Mouse (Mus musculus): ENCODE data around the gene Rad50. TPM values are rescaled to one million over a fixed set of nuclear protein-coding genes. Genes with fewer than 3 reads are reported as not detected.
A peak's percentile ranks its signal among the peaks of the same experiment; 100 is the strongest.

Rad50 gene
- polyA plus RNA-seq, 1 experiment, result 2.7 TPM

- WGBS, result 65% methylated on average over 5 of the region's 5 CpGs
- no peaks in the 10 kb centered on the region for H3K36me3 ChIP-seq (ENCODE audit: control insufficient read depth, insufficient read depth, low read length)
- no peaks in the 10 kb centered on the region for H3K4me1 ChIP-seq (ENCODE audit: control insufficient read depth, insufficient read depth, insufficient read length, low read length)
- no peak overlapping the region for H3K4me3 ChIP-seq (ENCODE audit: low read depth, low read length)
- TF ChIP-seq CTCF (IDR thresholded peaks at IDR 0.05; ENCODE audit: extremely low read depth, insufficient read length, insufficient replicate concordance, low read depth, low read length) (peak; percentile 5; the same call in 1 of the 2 replicates), POLR2A (IDR thresholded peaks at IDR 0.05; ENCODE audit: low read depth, low read length) (no peak)
- H3K27ac ChIP-seq (ENCODE audit: insufficient read depth, low read depth, low read length), result no peak overlapping the region
- no peaks in the 10 kb centered on the region for H3K27me3 ChIP-seq (ENCODE audit: control insufficient read depth, insufficient read depth, low read length)
Observed at GRCm38 (mm10) chr11:53742353-53742752, 35.2 kb upstream of the Rad50 start.

GRCm38 (mm10) chr11:53737573-53737946 is 30.4 kb upstream of the Rad50 start:
- peak overlapping the region; percentile 35; the same call in 1 of the 2 replicates for H3K27ac ChIP-seq (ENCODE audit: insufficient read depth, low read depth, low read length)
- H3K4me3 ChIP-seq (ENCODE audit: low read depth, low read length), result no peak overlapping the region
- H3K27me3 ChIP-seq (ENCODE audit: control insufficient read depth, insufficient read depth, low read length), result no peaks in the 10 kb centered on the region
- H3K36me3 ChIP-seq (ENCODE audit: control insufficient read depth, insufficient read depth, low read length), result no peaks in the 10 kb centered on the region
- 0 out of 2 replicates have a peak, but pooled peaks cover 3% of the 10 kb centered on the region for H3K4me1 ChIP-seq (ENCODE audit: control insufficient read depth, insufficient read depth, insufficient read length, low read length)
- TF ChIP-seq POLR2A (IDR thresholded peaks at IDR 0.05; ENCODE audit: low read depth, low read length), result no peak
- TF ChIP-seq CTCF (IDR thresholded peaks at IDR 0.05; ENCODE audit: extremely low read depth, insufficient read length, insufficient replicate concordance, low read depth, low read length), result peak; percentile 48; the same call in 1 of the 2 replicates
- WGBS, result 20% methylated on average over 6 of the region's 6 CpGs

GRCm38 (mm10) chr11:53736771-53737572 is 29.9 kb upstream of the Rad50 start:
- 49% methylated on average over 14 of the region's 14 CpGs for WGBS
- TF ChIP-seq CTCF (IDR thresholded peaks at IDR 0.05; ENCODE audit: extremely low read depth, insufficient read length, insufficient replicate concordance, low read depth, low read length), result peak; percentile 76; the same call in 1 of the 2 replicates
- TF ChIP-seq POLR2A (IDR thresholded peaks at IDR 0.05; ENCODE audit: low read depth, low read length), result no peak
- Histone ChIP-seq H3K27me3 (ENCODE audit: control insufficient read depth, insufficient read depth, low read length) (no peaks in the 10 kb centered on the region), H3K4me1 (ENCODE audit: control insufficient read depth, insufficient read depth, insufficient read length, low read length) (0 out of 2 replicates have a peak, but pooled peaks cover 3% of the 10 kb centered on the region), H3K36me3 (ENCODE audit: control insufficient read depth, insufficient read depth, low read length) (no peaks in the 10 kb centered on the region), H3K27ac (ENCODE audit: insufficient read depth, low read depth, low read length) (peak overlapping the region; percentile 35; the same call in 1 of the 2 replicates), H3K4me3 (ENCODE audit: low read depth, low read length) (no peak overlapping the region)

GRCm38 (mm10) chr11:53735682-53736245 is 28.6 kb upstream of the Rad50 start:
- H3K27me3 ChIP-seq (ENCODE audit: control insufficient read depth, insufficient read depth, low read length), result no peaks in the 10 kb centered on the region
- 13% methylated on average over 17 of the region's 17 CpGs for WGBS
- peak overlapping the region; percentile 33 for H3K4me3 ChIP-seq (ENCODE audit: low read depth, low read length)
- H3K27ac ChIP-seq (ENCODE audit: insufficient read depth, low read depth, low read length), result no peak overlapping the region
- TF ChIP-seq POLR2A (IDR thresholded peaks at IDR 0.05; ENCODE audit: low read depth, low read length) (no peak), CTCF (IDR thresholded peaks at IDR 0.05; ENCODE audit: extremely low read depth, insufficient read length, insufficient replicate concordance, low read depth, low read length) (peak; percentile 92; the same call in 1 of the 2 replicates)
- no peaks in the 10 kb centered on the region for H3K36me3 ChIP-seq (ENCODE audit: control insufficient read depth, insufficient read depth, low read length)
- 0 out of 2 replicates have a peak, but pooled peaks cover 3% of the 10 kb centered on the region for H3K4me1 ChIP-seq (ENCODE audit: control insufficient read depth, insufficient read depth, insufficient read length, low read length)

- TF ChIP-seq CTCF (IDR thresholded peaks at IDR 0.05; ENCODE audit: extremely low read depth, insufficient read length, insufficient replicate concordance, low read depth, low read length), result no peak
- no peak for TF ChIP-seq POLR2A (IDR thresholded peaks at IDR 0.05; ENCODE audit: low read depth, low read length)
- WGBS, result 68% methylated on average over 18 of the region's 18 CpGs
- peaks cover 3% of the 10 kb centered on the region; the same call in 1 of the 2 replicates for H3K4me1 ChIP-seq (ENCODE audit: control insufficient read depth, insufficient read depth, insufficient read length, low read length)
- H3K36me3 ChIP-seq (ENCODE audit: control insufficient read depth, insufficient read depth, low read length), result no peaks in the 10 kb centered on the region
- no peaks in the 10 kb centered on the region for H3K27me3 ChIP-seq (ENCODE audit: control insufficient read depth, insufficient read depth, low read length)
- no peak overlapping the region for H3K27ac ChIP-seq (ENCODE audit: insufficient read depth, low read depth, low read length)
- no peak overlapping the region for H3K4me3 ChIP-seq (ENCODE audit: low read depth, low read length)
Observed at GRCm38 (mm10) chr11:53734970-53735681, 28.0 kb upstream of the Rad50 start.

- WGBS, result 87% methylated on average over 2 of the region's 2 CpGs
- peaks cover 3% of the 10 kb centered on the region; the same call in 1 of the 2 replicates for H3K4me1 ChIP-seq (ENCODE audit: control insufficient read depth, insufficient read depth, insufficient read length, low read length)
- TF ChIP-seq CTCF (IDR thresholded peaks at IDR 0.05; ENCODE audit: extremely low read depth, insufficient read length, insufficient replicate concordance, low read depth, low read length), result no peak
- no peak for TF ChIP-seq POLR2A (IDR thresholded peaks at IDR 0.05; ENCODE audit: low read depth, low read length)
Observed at GRCm38 (mm10) chr11:53734431-53734830, 27.3 kb upstream of the Rad50 start.

More at GRCm38 (mm10) chr11:53734431-53734830, 27.3 kb upstream of the Rad50 start:
- Histone ChIP-seq H3K36me3 (ENCODE audit: control insufficient read depth, insufficient read depth, low read length) (no peaks in the 10 kb centered on the region), H3K4me3 (ENCODE audit: low read depth, low read length) (no peak overlapping the region), H3K27me3 (ENCODE audit: control insufficient read depth, insufficient read depth, low read length) (no peaks in the 10 kb centered on the region), H3K27ac (ENCODE audit: insufficient read depth, low read depth, low read length) (no peak overlapping the region)
